Mouse (Mus musculus): ENCODE results near the gene Lin7a. TPM values are rescaled to one million over a fixed set of nuclear protein-coding genes. Genes with fewer than 3 reads are reported as not detected.

The Lin7a gene
- polyA plus RNA-seq, 1 experiment from 2014 or later = 8.1 TPM

- 39% methylated on average over 3 of the region's 3 CpGs for WGBS
- Histone ChIP-seq H3K27me3 (ENCODE audit: control insufficient read depth, insufficient read depth, low read length) (no peaks in the 10 kb centered on the region), H3K4me3 (ENCODE audit: low read depth, low read length) (no peak overlapping the region), H3K4me1 (ENCODE audit: control insufficient read depth, insufficient read depth, low read length) (no peaks in the 10 kb centered on the region), H3K9me3 (ENCODE audit: control insufficient read depth, low read depth, low read length) (no peaks in the 10 kb centered on the region), H3K27ac (ENCODE audit: low read length) (no peak overlapping the region), H3K4me2 (replicated peaks; ENCODE audit: low read depth, low read length) (no peak overlapping the region), H3K9ac (replicated peaks; ENCODE audit: low read depth, low read length) (no peak overlapping the region), H3K36me3 (ENCODE audit: control insufficient read depth, insufficient read depth, low read length) (no peaks in the 10 kb centered on the region)
- ATAC-seq (ENCODE audit: insufficient number of reproducible peaks, insufficient read depth, low FRiP score, low read depth) = no peak
Measured at GRCm38 (mm10) chr10:107313395-107313794, 41.9 kb downstream of the Lin7a start.

GRCm38 (mm10) chr10:107315251-107315650 lies 43.8 kb downstream of the Lin7a start:
- Histone ChIP-seq H3K9ac (replicated peaks; ENCODE audit: low read depth, low read length) (no peak overlapping the region), H3K4me2 (replicated peaks; ENCODE audit: low read depth, low read length) (no peak overlapping the region), H3K27ac (ENCODE audit: low read length) (no peak overlapping the region), H3K36me3 (ENCODE audit: control insufficient read depth, insufficient read depth, low read length) (no peaks in the 10 kb centered on the region), H3K27me3 (ENCODE audit: control insufficient read depth, insufficient read depth, low read length) (no peaks in the 10 kb centered on the region), H3K4me1 (ENCODE audit: control insufficient read depth, insufficient read depth, low read length) (no peaks in the 10 kb centered on the region), H3K4me3 (ENCODE audit: low read depth, low read length) (no peak overlapping the region), H3K9me3 (ENCODE audit: control insufficient read depth, low read depth, low read length) (no peaks in the 10 kb centered on the region)
- ATAC-seq (ENCODE audit: insufficient number of reproducible peaks, insufficient read depth, low FRiP score, low read depth) = no peak

GRCm38 (mm10) chr10:107315681-107316080 lies 44.2 kb downstream of the Lin7a start:
- Histone ChIP-seq H3K9ac (replicated peaks; ENCODE audit: low read depth, low read length) (no peak overlapping the region), H3K9me3 (ENCODE audit: control insufficient read depth, low read depth, low read length) (no peaks in the 10 kb centered on the region), H3K4me1 (ENCODE audit: control insufficient read depth, insufficient read depth, low read length) (no peaks in the 10 kb centered on the region), H3K4me2 (replicated peaks; ENCODE audit: low read depth, low read length) (no peak overlapping the region), H3K4me3 (ENCODE audit: low read depth, low read length) (no peak overlapping the region), H3K36me3 (ENCODE audit: control insufficient read depth, insufficient read depth, low read length) (no peaks in the 10 kb centered on the region), H3K27me3 (ENCODE audit: control insufficient read depth, insufficient read depth, low read length) (no peaks in the 10 kb centered on the region), H3K27ac (ENCODE audit: low read length) (no peak overlapping the region)
- ATAC-seq (ENCODE audit: insufficient number of reproducible peaks, insufficient read depth, low FRiP score, low read depth) = no peak
- WGBS = 80% methylated on average over 5 of the region's 5 CpGs

- H3K27me3 ChIP-seq (ENCODE audit: control insufficient read depth, insufficient read depth, low read length) = no peaks in the 10 kb centered on the region
- H3K27ac ChIP-seq (ENCODE audit: low read length) = no peak overlapping the region
- H3K4me2 ChIP-seq (replicated peaks; ENCODE audit: low read depth, low read length) = no peak overlapping the region
- WGBS = 73% methylated on average over 2 of the region's 2 CpGs
- H3K4me3 ChIP-seq (ENCODE audit: low read depth, low read length) = no peak overlapping the region
- H3K4me1 ChIP-seq (ENCODE audit: control insufficient read depth, insufficient read depth, low read length) = no peaks in the 10 kb centered on the region
- no peak for ATAC-seq (ENCODE audit: insufficient number of reproducible peaks, insufficient read depth, low FRiP score, low read depth)
- no peaks in the 10 kb centered on the region for H3K9me3 ChIP-seq (ENCODE audit: control insufficient read depth, low read depth, low read length)
- H3K36me3 ChIP-seq (ENCODE audit: control insufficient read depth, insufficient read depth, low read length) = no peaks in the 10 kb centered on the region
- H3K9ac ChIP-seq (replicated peaks; ENCODE audit: low read depth, low read length) = no peak overlapping the region
Measured at GRCm38 (mm10) chr10:107316100-107316499, 44.6 kb downstream of the Lin7a start.

- H3K9ac ChIP-seq (replicated peaks; ENCODE audit: low read depth, low read length) = no peak overlapping the region
- ATAC-seq (ENCODE audit: insufficient number of reproducible peaks, insufficient read depth, low FRiP score, low read depth) = no peak
Measured at GRCm38 (mm10) chr10:107319648-107320047, 48.2 kb downstream of the Lin7a start.

GRCm38 (mm10) chr10:107323865-107324264 lies 52.4 kb downstream of the Lin7a start:
- H3K9ac ChIP-seq (replicated peaks; ENCODE audit: low read depth, low read length) = no peak overlapping the region
- ATAC-seq (ENCODE audit: insufficient number of reproducible peaks, insufficient read depth, low FRiP score, low read depth) = no peak
- H3K9me3 ChIP-seq (ENCODE audit: control insufficient read depth, low read depth, low read length) = no peaks in the 10 kb centered on the region
- H3K27ac ChIP-seq (ENCODE audit: low read length) = no peak overlapping the region
- no peak overlapping the region for H3K4me3 ChIP-seq (ENCODE audit: low read depth, low read length)
- no peaks in the 10 kb centered on the region for H3K27me3 ChIP-seq (ENCODE audit: control insufficient read depth, insufficient read depth, low read length)
- 93% methylated on average over 7 of the region's 7 CpGs for WGBS
- H3K4me1 ChIP-seq (ENCODE audit: control insufficient read depth, insufficient read depth, low read length) = no peaks in the 10 kb centered on the region
- H3K4me2 ChIP-seq (replicated peaks; ENCODE audit: low read depth, low read length) = no peak overlapping the region
- no peaks in the 10 kb centered on the region for H3K36me3 ChIP-seq (ENCODE audit: control insufficient read depth, insufficient read depth, low read length)

More at GRCm38 (mm10) chr10:107319648-107320047, 48.2 kb downstream of the Lin7a start:
- no peaks in the 10 kb centered on the region for H3K4me1 ChIP-seq (ENCODE audit: control insufficient read depth, insufficient read depth, low read length)
- H3K9me3 ChIP-seq (ENCODE audit: control insufficient read depth, low read depth, low read length) = no peaks in the 10 kb centered on the region
- H3K27ac ChIP-seq (ENCODE audit: low read length) = no peak overlapping the region
- H3K27me3 ChIP-seq (ENCODE audit: control insufficient read depth, insufficient read depth, low read length) = no peaks in the 10 kb centered on the region
- no peaks in the 10 kb centered on the region for H3K36me3 ChIP-seq (ENCODE audit: control insufficient read depth, insufficient read depth, low read length)
- H3K4me2 ChIP-seq (replicated peaks; ENCODE audit: low read depth, low read length) = no peak overlapping the region
- 91% methylated on average over 2 of the region's 2 CpGs for WGBS
- H3K4me3 ChIP-seq (ENCODE audit: low read depth, low read length) = no peak overlapping the region

- no peak overlapping the region for H3K27ac ChIP-seq (ENCODE audit: low read length)
- H3K4me1 ChIP-seq (ENCODE audit: control insufficient read depth, insufficient read depth, low read length) = no peaks in the 10 kb centered on the region
- no peaks in the 10 kb centered on the region for H3K9me3 ChIP-seq (ENCODE audit: control insufficient read depth, low read depth, low read length)
- ATAC-seq (ENCODE audit: insufficient number of reproducible peaks, insufficient read depth, low FRiP score, low read depth) = no peak
- no peak overlapping the region for H3K9ac ChIP-seq (replicated peaks; ENCODE audit: low read depth, low read length)
- H3K4me3 ChIP-seq (ENCODE audit: low read depth, low read length) = no peak overlapping the region
- H3K4me2 ChIP-seq (replicated peaks; ENCODE audit: low read depth, low read length) = no peak overlapping the region
- 92% methylated on average over 5 of the region's 5 CpGs for WGBS
- no peaks in the 10 kb centered on the region for H3K27me3 ChIP-seq (ENCODE audit: control insufficient read depth, insufficient read depth, low read length)
- H3K36me3 ChIP-seq (ENCODE audit: control insufficient read depth, insufficient read depth, low read length) = no peaks in the 10 kb centered on the region
Measured at GRCm38 (mm10) chr10:107325558-107325957, 54.1 kb downstream of the Lin7a start.

GRCm38 (mm10) chr10:107339524-107339923 lies 68.0 kb downstream of the Lin7a start:
- Histone ChIP-seq H3K9me3 (ENCODE audit: control insufficient read depth, low read depth, low read length) (no peaks in the 10 kb centered on the region), H3K4me2 (replicated peaks; ENCODE audit: low read depth, low read length) (no peak overlapping the region), H3K9ac (replicated peaks; ENCODE audit: low read depth, low read length) (no peak overlapping the region), H3K27me3 (ENCODE audit: control insufficient read depth, insufficient read depth, low read length) (no peaks in the 10 kb centered on the region), H3K4me3 (ENCODE audit: low read depth, low read length) (no peak overlapping the region), H3K36me3 (ENCODE audit: control insufficient read depth, insufficient read depth, low read length) (no peaks in the 10 kb centered on the region), H3K4me1 (ENCODE audit: control insufficient read depth, insufficient read depth, low read length) (no peaks in the 10 kb centered on the region), H3K27ac (ENCODE audit: low read length) (no peak overlapping the region)
- ATAC-seq (ENCODE audit: insufficient number of reproducible peaks, insufficient read depth, low FRiP score, low read depth) = no peak
- 89% methylated on average over 3 of the region's 3 CpGs for WGBS

- Histone ChIP-seq H3K9me3 (ENCODE audit: control insufficient read depth, low read depth, low read length) (no peaks in the 10 kb centered on the region), H3K36me3 (ENCODE audit: control insufficient read depth, insufficient read depth, low read length) (no peaks in the 10 kb centered on the region), H3K27ac (ENCODE audit: low read length) (no peak overlapping the region), H3K4me1 (ENCODE audit: control insufficient read depth, insufficient read depth, low read length) (no peaks in the 10 kb centered on the region), H3K4me3 (ENCODE audit: low read depth, low read length) (no peak overlapping the region), H3K27me3 (ENCODE audit: control insufficient read depth, insufficient read depth, low read length) (no peaks in the 10 kb centered on the region), H3K9ac (replicated peaks; ENCODE audit: low read depth, low read length) (no peak overlapping the region), H3K4me2 (replicated peaks; ENCODE audit: low read depth, low read length) (no peak overlapping the region)
- no peak for ATAC-seq (ENCODE audit: insufficient number of reproducible peaks, insufficient read depth, low FRiP score, low read depth)
- WGBS = 84% methylated on average over 4 of the region's 4 CpGs
Measured at GRCm38 (mm10) chr10:107341151-107341550, 69.7 kb downstream of the Lin7a start.
